Mouse (Mus musculus) cerebellum, adult 2 months (tissue): ENCODE measurements around the gene Tcf20. TPM values are rescaled to one million over a fixed set of nuclear protein-coding genes. Genes with fewer than 3 reads are reported as not detected.

ENCODE experiments used
- DNase-seq, 2 experiments: peaks; one replicate each; pipeline ENCODE4 v3.0.0; 2021
- H3K27ac ChIP-seq: fragments of 200-500 bp; 2 replicates; pipeline ENCODE4 v1.5.1; 2012; ENCODE audit warnings: low read length, control low read depth, inconsistent platforms; ENCODE audit not compliant: insufficient read depth
- H3K27me3 ChIP-seq: fragments of 200-500 bp; 2 replicates; pipeline ENCODE4 v1.6.1; 2012; ENCODE audit warnings: inconsistent platforms, mild to moderate bottlenecking, low read length, moderate library complexity; ENCODE audit not compliant: control insufficient read depth, insufficient read depth
- H3K4me1 ChIP-seq: fragments of 200-500 bp; 2 replicates; pipeline ENCODE4 v1.6.1; 2011; ENCODE audit warnings: low read length; ENCODE audit not compliant: control insufficient read depth, insufficient read depth
- H3K4me3 ChIP-seq: fragments of 200-500 bp; replicated peaks from 2 replicates; pipeline ENCODE3; 2011; ENCODE audit warnings: mild to moderate bottlenecking, low read depth, low read length, control low read depth; ENCODE audit not compliant: insufficient read depth
- CTCF ChIP-seq: fragments of 200-500 bp; IDR thresholded peaks from 2 replicates; pipeline ENCODE4 v1.5.1; 2011; ENCODE audit warnings: low read depth, mild to moderate bottlenecking, control low read depth, low read length, moderate library complexity, borderline replicate concordance; ENCODE audit not compliant: insufficient read depth
- POLR2A ChIP-seq: fragments of 200-500 bp; IDR thresholded peaks from 2 replicates; pipeline ENCODE4 v1.6.1; 2011; ENCODE audit warnings: low read length, control low read depth, borderline replicate concordance; ENCODE audit not compliant: insufficient read depth
- WGBS: fragments of 180-500 bp; shearing (Covaris S2); methylation state at CpG from one replicate; pipeline ENCODE4 v1.1.7; 2018; 5-methylcytosine and 5-hydroxymethylcytosine counted together
- polyA plus RNA-seq: library from polyadenylated mRNA; depleted of rRNA; stranded (reverse); fragments of >200 nt; gene quantifications from 2 replicates; pipeline ENCODE4 v1.2.3, GENCODE M21; 2012

The Tcf20 gene
- polyA plus RNA-seq, 1 experiment, result 25.0 TPM

DNA sequence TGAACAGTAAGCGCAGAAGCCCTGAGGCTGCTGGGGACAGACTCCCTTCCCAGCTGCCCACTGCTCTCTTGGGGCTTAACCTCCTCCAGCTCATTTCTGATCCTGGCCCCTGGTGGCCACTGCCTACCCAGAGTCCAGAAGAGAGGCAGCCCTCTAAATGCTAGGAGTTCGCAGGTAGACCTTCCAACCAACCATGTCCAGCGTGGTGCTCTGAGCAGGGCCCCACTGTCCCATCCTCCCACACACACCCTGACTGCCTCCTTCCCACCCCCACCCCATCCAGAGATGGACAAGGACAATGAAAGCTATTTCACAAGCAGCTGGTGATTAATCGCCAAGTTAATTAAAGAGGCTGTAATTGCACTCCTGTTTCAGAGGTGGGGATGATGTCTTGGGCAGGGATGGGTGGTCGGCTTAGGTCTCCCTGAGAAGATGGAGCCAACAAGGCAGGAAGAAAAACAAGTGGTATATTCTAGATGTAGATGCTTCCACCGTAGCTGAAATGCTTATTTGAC is 1.6 kb upstream of the Tcf20 start:
- no peak for DNase-seq
- H3K27ac ChIP-seq, result no peak overlapping the region
- peaks cover 23% of the 10 kb centered on the region for H3K4me1 ChIP-seq
- H3K27me3 ChIP-seq, result no peaks in the 10 kb centered on the region; the same call in 1 of the 2 replicates
- TF ChIP-seq POLR2A (no peak), CTCF (no peak)
- WGBS, result 77% methylated on average over 6 of the region's 6 CpGs
- H3K4me3 ChIP-seq, result no peak overlapping the region

DNA sequence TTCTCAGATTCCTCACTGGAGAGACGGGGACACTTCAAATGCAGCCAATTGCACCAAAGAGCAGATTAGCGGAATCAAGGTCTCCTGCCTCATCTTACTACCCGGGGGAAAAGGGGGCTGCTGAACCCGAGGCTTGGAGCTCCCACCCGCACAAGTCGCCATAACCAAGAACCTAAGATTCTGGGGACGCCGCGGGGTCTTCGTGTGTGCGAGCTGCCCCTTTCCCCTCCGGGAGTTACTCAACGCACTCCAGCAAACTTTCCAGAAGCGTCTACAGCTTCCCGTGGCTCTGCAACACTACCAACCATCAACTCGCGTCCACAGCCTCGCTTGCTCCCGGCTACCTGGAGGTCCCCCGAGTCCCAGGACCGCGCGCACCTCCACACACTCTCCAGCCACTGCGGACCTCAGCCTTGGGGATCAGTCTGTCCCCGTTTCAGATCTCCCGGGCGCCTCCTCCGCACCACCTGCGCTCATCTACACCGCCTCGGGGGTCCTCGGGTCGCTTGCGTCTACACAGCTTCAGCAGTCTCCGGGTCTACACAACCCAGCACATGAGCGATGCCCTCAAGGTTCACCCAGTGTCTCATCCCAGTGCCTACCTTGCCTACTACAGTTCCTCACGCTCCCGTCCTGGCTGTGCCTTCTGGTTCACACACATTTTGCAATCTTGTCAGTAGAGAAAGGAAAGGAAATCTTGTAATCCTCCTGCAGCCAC is 499 bp downstream of the Tcf20 start:
- H3K27ac ChIP-seq, result no peak overlapping the region
- WGBS, result 3% methylated on average over 38 of the region's 38 CpGs
- H3K4me3 ChIP-seq, result peak overlapping the region; percentile 39
- no peaks in the 10 kb centered on the region; the same call in 1 of the 2 replicates for H3K27me3 ChIP-seq
- peak in 1 of 2 experiments; percentile 39 for DNase-seq
- peaks cover 15% of the 10 kb centered on the region for H3K4me1 ChIP-seq
- TF ChIP-seq POLR2A (no peak), CTCF (no peak)

DNA sequence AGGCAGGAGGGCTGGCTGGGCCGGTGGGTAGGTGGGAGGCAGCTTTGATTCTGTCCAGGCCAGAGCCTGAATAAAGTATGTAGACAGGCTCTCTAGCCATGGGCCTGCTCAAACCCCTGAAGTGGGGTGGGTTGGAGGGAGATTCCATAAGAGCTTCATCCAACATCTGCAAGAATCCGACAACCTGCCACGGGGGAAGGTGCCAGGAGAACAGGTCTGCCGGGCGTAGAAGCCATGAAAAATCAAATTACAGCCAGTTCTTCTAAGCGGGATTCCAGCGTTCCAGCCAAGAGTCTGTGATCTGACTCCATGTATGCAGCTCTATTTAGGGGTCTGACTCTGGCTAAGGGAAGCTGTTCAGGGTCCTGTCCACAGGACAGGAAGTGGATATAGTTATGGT is 3.1 kb downstream of the Tcf20 start:
- DNase-seq, result no peak
- H3K4me1 ChIP-seq, result peaks cover 19% of the 10 kb centered on the region
- TF ChIP-seq CTCF, result no peak
- TF ChIP-seq POLR2A, result no peak
- no peaks in the 10 kb centered on the region; the same call in 1 of the 2 replicates for H3K27me3 ChIP-seq
- H3K27ac ChIP-seq, result no peak overlapping the region
- no peak overlapping the region for H3K4me3 ChIP-seq
- WGBS, result 86% methylated on average over 7 of the region's 7 CpGs

DNA sequence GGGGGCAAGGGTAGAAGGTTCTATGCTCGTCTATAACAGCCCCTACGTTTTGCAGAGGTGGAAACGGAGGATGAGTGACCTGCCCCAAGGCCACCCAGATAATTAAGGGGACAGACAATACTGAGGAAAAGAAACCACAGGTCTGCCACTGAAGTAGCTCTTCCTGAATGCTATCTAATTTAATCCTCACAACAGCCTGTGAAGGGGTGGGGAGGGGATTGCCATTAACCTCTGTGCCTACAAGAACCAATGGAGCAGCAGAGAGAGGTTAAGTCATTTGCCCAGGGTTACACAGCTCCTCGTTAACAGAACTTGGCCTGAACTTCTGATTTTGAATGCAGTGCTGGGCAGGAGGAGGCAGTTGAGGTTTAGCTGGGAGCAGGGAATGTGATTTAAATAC is 3.6 kb downstream of the Tcf20 start:
- no peak for TF ChIP-seq POLR2A
- no peak for TF ChIP-seq CTCF
- no peak overlapping the region for H3K4me3 ChIP-seq
- WGBS, result 60% methylated on average over 4 of the region's 4 CpGs
- no peaks in the 10 kb centered on the region; the same call in 1 of the 2 replicates for H3K27me3 ChIP-seq
- peaks cover 19% of the 10 kb centered on the region for H3K4me1 ChIP-seq
- no peak for DNase-seq
- H3K27ac ChIP-seq, result no peak overlapping the region

DNA sequence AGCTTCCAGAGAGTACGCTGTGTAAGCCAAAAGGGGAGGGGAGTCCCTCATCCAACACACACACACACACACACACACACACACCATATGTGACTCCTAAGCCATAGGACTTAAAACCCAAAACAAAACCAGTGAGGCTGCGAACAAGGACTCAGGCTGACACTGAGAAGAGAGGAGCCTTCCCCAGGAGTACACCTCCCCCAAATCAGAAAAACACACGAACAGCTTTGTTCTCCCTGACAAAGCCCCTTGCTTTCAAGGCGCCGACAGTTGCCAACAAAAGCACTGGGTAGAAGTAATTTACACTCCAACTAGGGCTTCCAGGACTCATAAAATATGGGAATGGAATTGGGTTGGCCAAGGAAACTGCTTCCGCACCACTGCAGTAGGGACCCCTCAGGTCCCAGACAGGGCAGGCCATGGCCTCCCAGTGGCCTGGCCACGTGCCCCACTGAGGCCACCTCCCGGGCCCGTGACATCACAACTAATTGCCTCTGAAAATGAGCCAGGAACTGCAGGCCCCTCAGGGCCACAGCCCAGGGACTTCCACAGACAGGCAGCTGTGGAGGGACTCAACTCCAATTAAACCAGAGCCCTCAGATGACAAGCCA is 4.2 kb downstream of the Tcf20 start:
- DNase-seq, result no peak
- H3K4me3 ChIP-seq, result no peak overlapping the region
- no peak overlapping the region for H3K27ac ChIP-seq
- no peaks in the 10 kb centered on the region; the same call in 1 of the 2 replicates for H3K27me3 ChIP-seq
- H3K4me1 ChIP-seq, result peaks cover 19% of the 10 kb centered on the region
- no peak for TF ChIP-seq CTCF
- whole genome bisulfite sequencing, result 42% methylated on average over 9 of the region's 9 CpGs

DNA sequence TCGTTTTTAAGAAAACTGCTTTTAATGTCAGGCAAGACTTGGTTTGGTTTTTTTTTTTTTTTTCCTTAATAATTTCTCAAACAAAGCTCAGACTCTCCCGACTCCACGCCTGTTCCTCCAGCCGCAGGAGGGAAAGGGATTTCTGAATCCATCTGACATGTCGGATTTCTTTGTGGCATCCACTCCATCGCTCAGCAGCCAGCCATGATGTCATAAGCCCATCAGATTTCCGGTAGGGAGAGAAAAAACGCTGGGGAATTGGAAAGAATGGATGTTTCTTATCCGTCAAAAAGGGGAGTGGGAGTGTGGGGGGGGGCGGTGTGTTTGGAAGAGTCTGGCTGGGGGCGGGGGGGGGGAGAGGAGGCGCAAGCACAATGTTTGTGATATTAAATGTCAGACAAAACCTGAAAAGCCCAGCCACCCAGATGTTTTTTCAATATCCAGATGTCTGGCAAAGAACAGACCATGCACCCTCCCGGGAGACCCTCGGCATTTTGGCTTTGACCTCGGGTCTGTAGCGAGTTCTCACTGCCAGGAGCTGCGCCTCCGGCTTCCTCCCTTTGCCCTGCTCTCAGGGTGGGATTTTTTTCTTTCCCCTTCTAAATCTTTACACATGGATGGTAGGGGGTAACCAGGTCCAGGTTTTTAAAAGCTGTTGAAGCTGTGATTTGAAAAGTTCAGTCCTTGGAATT is 4.8 kb downstream of the Tcf20 start:
- Histone ChIP-seq H3K4me1 (peaks cover 17% of the 10 kb centered on the region), H3K4me3 (no peak overlapping the region)
- no peak for DNase-seq

DNA sequence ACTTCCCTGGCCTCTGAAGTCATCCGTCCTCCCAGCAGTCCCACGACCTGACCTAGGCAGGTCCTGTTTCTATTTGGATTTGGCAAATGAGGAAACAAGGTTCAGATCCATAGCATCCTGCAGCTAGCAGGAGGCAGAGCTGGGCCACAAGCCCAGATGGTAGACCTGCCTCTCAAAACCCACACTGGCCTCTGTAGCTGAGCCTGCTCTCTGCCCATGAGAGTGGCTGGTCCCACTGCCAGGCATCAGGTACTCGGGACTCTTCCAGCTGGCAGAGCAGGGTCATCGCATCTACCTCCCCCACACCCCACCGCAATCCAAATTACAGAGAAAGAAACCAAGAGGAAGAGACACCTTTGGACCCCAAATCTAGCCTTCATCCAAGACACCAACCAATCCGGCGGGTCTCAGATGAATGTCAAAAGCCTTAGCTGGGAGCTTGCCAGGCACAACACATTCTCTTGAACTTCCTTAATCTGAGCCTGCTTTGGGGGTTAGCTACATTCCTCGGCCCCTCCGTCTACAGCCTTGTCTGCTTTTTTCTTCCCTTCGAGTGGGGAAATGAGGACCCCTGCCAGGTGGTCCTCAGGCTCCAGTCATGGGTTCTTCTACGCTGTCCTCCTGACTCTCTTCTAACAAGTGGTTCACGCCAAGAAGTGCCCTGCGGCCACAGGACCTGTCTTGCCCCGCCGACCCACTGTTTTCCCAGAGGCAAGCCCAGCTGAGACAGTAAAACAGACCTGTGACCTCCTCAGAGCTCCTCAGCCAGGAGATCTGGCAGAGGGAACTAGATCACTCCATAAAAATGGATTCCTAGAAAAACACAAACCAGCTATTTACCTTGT is 5.8 kb downstream of the Tcf20 start:
- H3K4me3 ChIP-seq, result no peak overlapping the region
- peak in 1 of 2 experiments; percentile 29 for DNase-seq
- no peak for TF ChIP-seq CTCF
- TF ChIP-seq POLR2A, result no peak
- peaks cover 9% of the 10 kb centered on the region; the same call in 1 of the 2 replicates for H3K4me1 ChIP-seq
- H3K27ac ChIP-seq, result no peak overlapping the region
- no peaks in the 10 kb centered on the region; the same call in 1 of the 2 replicates for H3K27me3 ChIP-seq
- 26% methylated on average over 15 of the region's 15 CpGs for WGBS

More for the DNA sequence above, 4.8 kb downstream of the Tcf20 start:
- TF ChIP-seq CTCF (no peak), POLR2A (no peak)
- Histone ChIP-seq H3K27me3 (no peaks in the 10 kb centered on the region; the same call in 1 of the 2 replicates), H3K27ac (no peak overlapping the region)
- 15% methylated on average over 16 of the region's 18 CpGs for WGBS
